Mouse (Mus musculus) layer of hippocampus, adult 2 months (tissue): ENCODE data around the gene Nexn. TPM values are rescaled to one million over a fixed set of nuclear protein-coding genes. Genes with fewer than 3 reads are reported as not detected.

Experiments
- DNase-seq, 2 experiments: peaks; one replicate each; pipeline ENCODE4 v3.0.0; 2022; ENCODE audit warnings: low spot score in 2 of 2
- H3K27ac ChIP-seq: fragments of 200-600 bp; 2 replicates; pipeline ENCODE4 v1.8.1; 2022
- H3K4me3 ChIP-seq: fragments of 200-600 bp; 2 replicates; pipeline ENCODE4 v1.8.1; 2022; ENCODE audit warnings: mild to moderate bottlenecking
- CTCF ChIP-seq: fragments of 200-600 bp; conservative IDR thresholded peaks from 2 replicates; pipeline ENCODE4 v1.8.1; 2022; ENCODE audit warnings: antibody characterized with exemption, mild to moderate bottlenecking, moderate library complexity
- total RNA-seq, 2 experiments: library from RNA; stranded (reverse); gene quantifications; 2 replicates each; pipeline ENCODE4 v1.2.3; 2021

The Nexn gene
- total RNA-seq, 2 experiments from 2014 or later = 0.95 to 1.8 TPM

- H3K27ac ChIP-seq = 0 out of 2 replicates have a peak overlapping the region, but pooled peaks have one; percentile 99
- TF ChIP-seq CTCF = no peak
- no peak for DNase-seq
- H3K4me3 ChIP-seq = peak overlapping the region; percentile 85
These were observed 54.3 kb downstream of the Nexn start for GRCm38 (mm10) chr3:152211731-152212279.

- no peak for TF ChIP-seq CTCF
- DNase-seq = peak; percentile 44 to 63
- Histone ChIP-seq H3K4me3 (peak overlapping the region; percentile 85), H3K27ac (peak overlapping the region; percentile 99)
These were observed 55.3 kb downstream of the Nexn start for GRCm38 (mm10) chr3:152210728-152211391.

- Histone ChIP-seq H3K27ac (peak within 1 kb of the TSS; percentile 99), H3K4me3 (peak within 1 kb of the TSS; percentile 85)
- TF ChIP-seq CTCF = no peak
- peak; percentile 99 to 100 for DNase-seq
These were observed 56.0 kb downstream of the Nexn start, which contains the start of the genes Dnajb4 and Fubp1 for GRCm38 (mm10) chr3:152209967-152210634. Gene Dnajb4 (minus strand): TSS chr3:152210302. Gene Fubp1 (plus strand): TSS chr3:152210422.

- Histone ChIP-seq H3K4me3 (peak overlapping the region; percentile 85), H3K27ac (peak overlapping the region; percentile 99)
- no peak for DNase-seq
- 0 out of 2 replicates have a peak, but pooled peaks have one; percentile 6 for TF ChIP-seq CTCF
These were observed 56.8 kb downstream of the Nexn start for GRCm38 (mm10) chr3:152209177-152209966.

GRCm38 (mm10) chr3:152208096-152208885 is 57.9 kb downstream of the Nexn start:
- H3K4me3 ChIP-seq = peak overlapping the region; percentile 85
- TF ChIP-seq CTCF = no peak

GRCm38 (mm10) chr3:152207156-152207555 is 59.0 kb downstream of the Nexn start:
- no peak overlapping the region for H3K4me3 ChIP-seq
- no peak for TF ChIP-seq CTCF
- no peak overlapping the region for H3K27ac ChIP-seq
- no peak for DNase-seq

More at GRCm38 (mm10) chr3:152208096-152208885, 57.9 kb downstream of the Nexn start:
- no peak overlapping the region; the same call in 1 of the 2 replicates for H3K27ac ChIP-seq
- DNase-seq = no peak

- no peak for TF ChIP-seq CTCF
- DNase-seq = no peak
- no peak overlapping the region for H3K27ac ChIP-seq
- H3K4me3 ChIP-seq = no peak overlapping the region
These were observed 61.6 kb downstream of the Nexn start for GRCm38 (mm10) chr3:152204577-152204976.

- H3K27ac ChIP-seq = no peak overlapping the region
- DNase-seq = no peak
- no peak for TF ChIP-seq CTCF
- H3K4me3 ChIP-seq = no peak overlapping the region
These were observed 62.2 kb downstream of the Nexn start for GRCm38 (mm10) chr3:152203996-152204395.

- H3K27ac ChIP-seq = no peak overlapping the region
- TF ChIP-seq CTCF = no peak
- H3K4me3 ChIP-seq = no peak overlapping the region
- DNase-seq = no peak
These were observed 62.7 kb downstream of the Nexn start for GRCm38 (mm10) chr3:152203411-152203810.

GRCm38 (mm10) chr3:152202942-152203341 is 63.2 kb downstream of the Nexn start:
- H3K4me3 ChIP-seq = no peak overlapping the region
- H3K27ac ChIP-seq = no peak overlapping the region
- DNase-seq = no peak
- no peak for TF ChIP-seq CTCF

GRCm38 (mm10) chr3:152201651-152202050 is 64.5 kb downstream of the Nexn start:
- no peak overlapping the region for H3K27ac ChIP-seq
- no peak for TF ChIP-seq CTCF
- DNase-seq = no peak

GRCm38 (mm10) chr3:152201181-152201580 is 65.0 kb downstream of the Nexn start:
- TF ChIP-seq CTCF = no peak
- no peak for DNase-seq
- Histone ChIP-seq H3K4me3 (no peak overlapping the region), H3K27ac (no peak overlapping the region)

More at GRCm38 (mm10) chr3:152201651-152202050, 64.5 kb downstream of the Nexn start:
- H3K4me3 ChIP-seq = no peak overlapping the region
